Mouse (Mus musculus): ENCODE measurements at regions not wholly inside any gene's neighbourhood (a gene's known extent, or its start where the extent isn't known, plus 50 kb on each side); places are given as distances from the start of the nearest gene placed in this dataset.

DNA sequence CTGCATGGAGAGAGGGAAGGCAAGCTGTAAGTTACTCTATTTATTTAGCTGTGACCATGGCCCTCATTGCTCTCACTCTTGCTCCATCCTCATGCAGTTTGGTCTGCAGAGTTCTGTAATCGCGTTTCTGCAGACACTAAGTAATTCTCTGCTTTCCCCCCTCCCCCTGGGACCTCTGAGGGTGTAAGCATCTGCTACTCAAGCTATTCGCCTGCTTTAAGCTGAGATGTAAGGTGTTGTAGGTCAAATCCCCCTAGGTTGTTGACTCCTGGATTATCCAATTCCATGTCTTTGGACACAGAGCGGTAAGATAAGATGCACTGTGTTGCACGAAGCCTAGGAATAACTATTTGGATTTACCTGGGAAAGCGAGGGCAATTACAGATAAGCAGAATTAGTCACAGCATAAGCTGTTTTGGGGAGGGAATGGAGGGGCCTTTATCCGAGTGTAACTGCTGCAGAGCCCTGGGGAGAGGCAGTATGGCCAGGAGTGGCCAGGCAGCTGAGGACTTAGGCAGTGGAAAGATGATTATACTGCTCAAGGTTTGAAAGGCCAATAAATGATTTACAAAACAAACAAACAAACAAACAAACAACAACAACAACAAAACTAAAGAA, 561.8 kb upstream of the BB014433 start:
- TF ChIP-seq CTCF (IDR thresholded peaks at IDR 0.05; ENCODE audit: borderline replicate concordance, extremely low read depth, insufficient read depth, insufficient read length) (no peak), POLR2A (IDR thresholded peaks at IDR 0.05; ENCODE audit: borderline replicate concordance, extremely low read depth, insufficient read depth, insufficient read length, poor library complexity, severe bottlenecking) (no peak)
